Mouse (Mus musculus) forebrain, postnatal 0 days (tissue): ENCODE measurements at regions not wholly inside any gene's neighbourhood (a gene's known extent, or its start where the extent isn't known, plus 50 kb on each side); places are given as distances from the start of the nearest gene placed in this dataset.

ENCODE experiments used
- ATAC-seq: fragments of 200-750 bp; cut with Nextera tagmentation; 2 replicates; pipeline ENCODE4 v1.8.0; 2017; ENCODE audit warnings: mild to moderate bottlenecking, moderate library complexity
- DNase-seq: peaks from one replicate; pipeline ENCODE4 v3.0.0-alpha.2; 2015
- H3K27ac ChIP-seq: fragments of 300-500 bp; sonication (generic); 2 replicates; pipeline ENCODE4 v1.5.1; 2014; ENCODE audit warnings: low read depth, mild to moderate bottlenecking, antibody characterized with exemption, low read length, moderate library complexity, mixed read lengths
- H3K27me3 ChIP-seq: fragments of 300-500 bp; sonication (generic); 2 replicates; pipeline ENCODE4 v1.6.1; 2014; ENCODE audit warnings: mild to moderate bottlenecking, low read length, mixed read lengths; ENCODE audit not compliant: insufficient read depth
- H3K36me3 ChIP-seq: fragments of 300-500 bp; sonication (generic); 2 replicates; pipeline ENCODE4 v1.6.1; 2014; ENCODE audit warnings: mild to moderate bottlenecking, moderate library complexity; ENCODE audit not compliant: insufficient read depth
- H3K4me1 ChIP-seq: fragments of 300-500 bp; sonication (generic); 2 replicates; pipeline ENCODE4 v1.6.1; 2014; ENCODE audit warnings: antibody characterized with exemption; ENCODE audit not compliant: insufficient read depth
- H3K4me2 ChIP-seq: fragments of 300-500 bp; sonication (generic); 2 replicates; pipeline ENCODE4 v1.6.1; 2014; ENCODE audit warnings: low read depth, mild to moderate bottlenecking, moderate library complexity
- H3K4me3 ChIP-seq: fragments of 300-500 bp; sonication (generic); 2 replicates; pipeline ENCODE4 v1.5.1; 2014; ENCODE audit warnings: low read depth, low read length, mixed read lengths
- H3K9ac ChIP-seq: fragments of 300-500 bp; sonication (generic); 2 replicates; pipeline ENCODE4 v1.6.1; 2014; ENCODE audit warnings: mild to moderate bottlenecking
- H3K9me3 ChIP-seq: fragments of 300-500 bp; sonication (generic); 2 replicates; pipeline ENCODE4 v1.6.1; 2016; ENCODE audit warnings: low read length
- CTCF ChIP-seq: sonication (generic); IDR thresholded peaks from 2 replicates; pipeline ENCODE4 v1.5.1; 2016; ENCODE audit warnings: antibody characterized with exemption, control low read depth, low read depth
- WGBS: fragments of 180-500 bp; shearing (Covaris S2); extraction: QIAGEN DNeasy Blood & Tissue Kit; methylation state at CpG from one replicate; pipeline ENCODE4 v1.1.7; 2014; 5-methylcytosine and 5-hydroxymethylcytosine counted together

DNA sequence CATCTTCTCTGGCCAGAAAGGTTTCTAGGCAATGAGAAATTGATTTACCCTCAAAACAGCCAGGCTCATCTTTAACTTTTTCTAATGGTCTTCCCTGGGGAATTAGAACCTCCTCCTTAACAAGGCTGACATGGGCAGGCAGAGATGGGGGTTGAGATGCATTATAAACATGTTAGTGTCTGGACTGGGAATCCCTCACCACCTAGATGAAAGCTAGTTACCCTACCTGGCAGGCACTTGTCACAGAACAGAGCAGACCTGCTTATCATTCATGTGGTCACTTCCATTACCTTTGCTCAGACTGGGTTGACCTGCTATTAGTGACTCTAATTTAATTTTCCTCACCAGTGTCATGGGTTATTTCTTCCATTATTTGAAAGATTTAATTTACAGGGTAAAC lies 279.2 kb downstream of the Frk start:
- no peak for TF ChIP-seq CTCF
- Histone ChIP-seq H3K4me2 (no peak overlapping the region), H3K9me3 (no peaks in the 10 kb centered on the region), H3K36me3 (no peaks in the 10 kb centered on the region), H3K4me3 (no peak overlapping the region), H3K27me3 (no peaks in the 10 kb centered on the region), H3K27ac (no peak overlapping the region), H3K9ac (no peak overlapping the region), H3K4me1 (no peaks in the 10 kb centered on the region)
- DNase-seq: no peak
- no peak for ATAC-seq

DNA sequence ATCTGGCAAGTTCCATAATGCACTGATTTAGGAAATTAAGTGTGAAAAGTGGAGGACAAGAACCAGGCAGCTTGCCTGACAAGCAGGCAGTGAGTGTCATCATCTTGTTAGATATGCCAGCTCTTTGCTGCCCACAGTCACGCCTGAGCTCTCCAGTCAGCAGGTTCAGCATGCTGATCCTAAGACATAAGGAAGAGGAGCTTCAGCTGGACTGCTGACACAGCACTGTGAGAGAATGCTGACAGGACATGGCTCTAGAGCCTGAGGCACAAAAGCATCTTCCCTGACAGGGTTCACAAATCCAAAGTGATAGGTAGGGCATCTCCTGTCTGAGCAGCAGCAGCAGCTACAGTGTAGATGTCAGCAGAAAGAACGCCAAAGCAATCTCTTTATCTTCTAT lies 308.9 kb downstream of the Frk start:
- Histone ChIP-seq H3K27ac (no peak overlapping the region), H3K4me1 (no peaks in the 10 kb centered on the region), H3K4me2 (no peak overlapping the region), H3K36me3 (no peaks in the 10 kb centered on the region), H3K9ac (no peak overlapping the region), H3K27me3 (no peaks in the 10 kb centered on the region), H3K4me3 (no peak overlapping the region), H3K9me3 (no peaks in the 10 kb centered on the region)
- no peak for ATAC-seq
- 61% methylated on average over 2 of the region's 2 CpGs for WGBS
- TF ChIP-seq CTCF: no peak
- no peak for DNase-seq

DNA sequence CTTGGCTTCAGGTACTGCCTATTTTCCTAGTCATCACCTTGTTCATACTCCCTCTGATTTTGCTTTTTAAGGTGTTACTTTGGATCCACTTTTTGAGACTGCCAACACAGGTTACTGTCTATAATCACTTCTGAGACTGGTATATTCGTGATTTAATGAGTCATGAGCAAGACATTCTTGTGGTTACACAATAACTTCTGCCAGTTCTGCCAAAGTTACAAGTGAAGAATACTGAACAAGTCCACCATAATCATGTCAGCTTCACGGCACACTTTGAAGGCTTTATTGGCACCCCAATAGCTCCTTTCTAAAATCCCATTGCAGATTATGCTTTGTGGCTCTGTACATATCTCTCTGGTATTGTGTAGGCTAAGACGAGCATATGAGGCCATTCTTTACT lies 327.9 kb downstream of the Frk start:
- ATAC-seq (no peak), DNase-seq (no peak)
- WGBS: 77% methylated on average over 3 of the region's 3 CpGs

DNA sequence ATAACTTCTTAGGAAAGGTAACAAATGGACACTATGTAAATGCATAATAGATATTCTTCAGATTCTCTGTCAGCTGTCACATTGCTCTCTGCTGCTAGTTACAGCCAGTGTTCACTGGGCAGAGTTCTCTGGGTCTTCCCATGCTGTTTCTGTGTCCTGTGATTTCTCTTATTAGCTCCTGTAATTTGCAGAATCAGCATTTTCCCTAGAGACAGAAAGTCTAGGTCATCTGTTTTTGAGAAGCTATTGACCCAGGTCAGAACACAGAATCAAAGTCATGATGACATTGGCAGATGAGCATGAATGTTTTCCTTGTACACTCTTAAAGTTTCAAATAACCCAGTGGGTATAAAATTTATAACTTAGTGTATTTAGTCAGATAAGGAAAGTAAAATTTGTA lies 340.9 kb downstream of the Frk start:
- H3K4me3 ChIP-seq: no peak overlapping the region
- H3K27me3 ChIP-seq: no peaks in the 10 kb centered on the region
- DNase-seq (no peak), ATAC-seq (no peak)
- H3K9me3 ChIP-seq: no peaks in the 10 kb centered on the region
- TF ChIP-seq CTCF: no peak
- H3K4me2 ChIP-seq: no peak overlapping the region
- no peak overlapping the region for H3K27ac ChIP-seq
- H3K9ac ChIP-seq: no peak overlapping the region
- no peaks in the 10 kb centered on the region for H3K4me1 ChIP-seq
- H3K36me3 ChIP-seq: no peaks in the 10 kb centered on the region

More for the DNA sequence above, 327.9 kb downstream of the Frk start:
- Histone ChIP-seq H3K9ac (no peak overlapping the region), H3K36me3 (no peaks in the 10 kb centered on the region), H3K4me1 (no peaks in the 10 kb centered on the region), H3K27me3 (no peaks in the 10 kb centered on the region), H3K4me3 (no peak overlapping the region), H3K9me3 (no peaks in the 10 kb centered on the region), H3K4me2 (no peak overlapping the region), H3K27ac (no peak overlapping the region)
- no peak for TF ChIP-seq CTCF

DNA sequence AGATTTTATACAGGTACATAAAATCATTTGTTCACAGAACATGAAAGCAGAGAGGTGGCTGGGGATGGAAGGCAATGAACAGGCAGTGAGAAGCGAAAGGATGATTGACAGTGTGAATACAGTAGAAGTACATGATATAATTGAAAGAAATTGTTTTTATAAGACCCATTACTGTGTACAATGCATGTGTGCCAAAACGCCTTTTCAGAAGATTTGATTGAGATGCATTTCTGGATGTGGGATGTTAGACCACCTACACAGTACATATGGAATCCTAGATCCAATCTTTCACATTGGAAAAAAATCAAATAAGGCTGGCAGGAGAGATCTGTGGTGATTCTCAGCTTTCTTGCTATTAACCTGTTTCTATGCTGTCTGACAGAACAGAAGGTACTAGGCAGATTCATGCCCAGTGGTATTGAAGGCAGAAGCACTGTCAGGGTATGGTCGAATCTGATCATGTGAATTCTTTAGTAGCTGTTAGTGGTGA lies 358.9 kb downstream of the Frk start:
- ATAC-seq (no peak), DNase-seq (no peak)
- H3K27ac ChIP-seq: no peak overlapping the region
- 71% methylated on average over 3 of the region's 3 CpGs for whole genome bisulfite sequencing
- no peak overlapping the region for H3K4me2 ChIP-seq
- TF ChIP-seq CTCF: no peak
- H3K4me3 ChIP-seq: no peak overlapping the region
- no peaks in the 10 kb centered on the region for H3K4me1 ChIP-seq
- H3K27me3 ChIP-seq: no peaks in the 10 kb centered on the region
- H3K9me3 ChIP-seq: no peaks in the 10 kb centered on the region
- H3K9ac ChIP-seq: no peak overlapping the region
- H3K36me3 ChIP-seq: no peaks in the 10 kb centered on the region

DNA sequence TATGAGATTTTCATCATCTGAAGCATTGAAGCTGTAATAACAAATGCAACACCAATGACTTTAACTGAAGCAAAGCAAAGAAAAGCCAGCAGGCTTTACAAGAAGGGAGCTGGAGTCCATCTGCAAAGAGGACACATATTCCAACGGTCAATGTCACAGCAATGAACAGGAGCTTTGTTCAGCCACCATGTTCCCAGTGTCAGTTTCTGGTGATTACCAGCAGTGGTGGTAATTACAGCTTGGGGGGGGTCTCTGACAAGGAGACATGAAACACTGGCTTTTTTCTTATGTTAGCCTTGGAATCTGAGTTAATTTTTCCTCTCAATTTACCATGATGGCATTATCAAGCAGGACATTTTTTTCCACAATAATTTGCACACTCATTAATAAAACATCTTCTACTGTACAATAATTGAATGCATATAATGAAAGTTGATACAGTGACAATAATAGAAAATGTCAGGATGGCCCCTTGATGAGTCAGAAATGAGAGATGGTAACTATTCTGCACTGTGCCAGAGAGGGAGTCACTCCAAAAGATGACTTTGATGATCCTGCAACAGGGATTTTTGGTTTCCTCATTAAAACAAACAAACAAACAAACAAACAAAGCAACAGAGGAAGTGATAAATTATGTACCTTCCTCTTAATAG lies 373.4 kb downstream of the Frk start:
- no peaks in the 10 kb centered on the region for H3K36me3 ChIP-seq
- no peak overlapping the region for H3K9ac ChIP-seq
- no peaks in the 10 kb centered on the region for H3K27me3 ChIP-seq
- TF ChIP-seq CTCF: no peak
- ATAC-seq (no peak), DNase-seq (no peak)
- no peak overlapping the region for H3K4me2 ChIP-seq
- H3K9me3 ChIP-seq: no peaks in the 10 kb centered on the region
- no peaks in the 10 kb centered on the region for H3K4me1 ChIP-seq
- WGBS: 38% methylated on average over 1 of the region's 1 CpGs
- H3K27ac ChIP-seq: no peak overlapping the region
- no peak overlapping the region for H3K4me3 ChIP-seq

DNA sequence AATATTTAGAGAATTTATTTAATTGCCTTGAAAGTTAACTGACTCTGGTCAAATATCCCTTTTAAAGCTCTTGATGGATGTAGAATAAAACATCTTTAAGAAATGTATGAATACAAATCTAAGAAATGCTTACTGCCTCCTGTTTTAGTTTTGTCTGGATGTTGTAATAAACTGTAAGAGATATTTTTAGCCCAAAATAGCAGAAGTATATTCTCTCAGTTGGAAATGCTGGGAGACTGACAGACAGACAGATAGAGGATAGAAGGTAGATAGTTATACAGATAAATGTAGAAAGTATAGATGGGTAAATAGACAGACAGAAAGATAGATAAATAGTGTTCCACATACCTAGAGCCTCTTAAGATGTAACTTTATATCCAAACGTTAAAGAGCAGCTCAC lies 379.5 kb downstream of the Frk start:
- no peak for ATAC-seq

More for the DNA sequence above, 379.5 kb downstream of the Frk start:
- no peak overlapping the region for H3K4me3 ChIP-seq
- no peak overlapping the region for H3K27ac ChIP-seq
- no peak overlapping the region for H3K4me2 ChIP-seq
- WGBS: 75% methylated on average over 1 of the region's 1 CpGs
- no peaks in the 10 kb centered on the region for H3K9me3 ChIP-seq
- no peak for TF ChIP-seq CTCF
- H3K36me3 ChIP-seq: no peaks in the 10 kb centered on the region
- no peaks in the 10 kb centered on the region for H3K27me3 ChIP-seq
- no peaks in the 10 kb centered on the region for H3K4me1 ChIP-seq
- no peak overlapping the region for H3K9ac ChIP-seq
- no peak for DNase-seq
